Mouse (Mus musculus): Measurements from ENCODE around the gene Grik5.

GRCm38 (mm10) chr7:25041921-25042320 lies 30.2 kb downstream of the Grik5 start:
- no peak for TF ChIP-seq CTCF (IDR thresholded peaks at IDR 0.05; ENCODE audit: low read depth, low read length)
- no peak for TF ChIP-seq EP300 (IDR thresholded peaks at IDR 0.05; ENCODE audit: insufficient read depth, low read depth, low read length)
- no peak for TF ChIP-seq POLR2A (IDR thresholded peaks at IDR 0.05; ENCODE audit: insufficient read depth, low read length)
